ENCODE assay signal across 8 mouse cellular contexts in the genomic region with DNA sequence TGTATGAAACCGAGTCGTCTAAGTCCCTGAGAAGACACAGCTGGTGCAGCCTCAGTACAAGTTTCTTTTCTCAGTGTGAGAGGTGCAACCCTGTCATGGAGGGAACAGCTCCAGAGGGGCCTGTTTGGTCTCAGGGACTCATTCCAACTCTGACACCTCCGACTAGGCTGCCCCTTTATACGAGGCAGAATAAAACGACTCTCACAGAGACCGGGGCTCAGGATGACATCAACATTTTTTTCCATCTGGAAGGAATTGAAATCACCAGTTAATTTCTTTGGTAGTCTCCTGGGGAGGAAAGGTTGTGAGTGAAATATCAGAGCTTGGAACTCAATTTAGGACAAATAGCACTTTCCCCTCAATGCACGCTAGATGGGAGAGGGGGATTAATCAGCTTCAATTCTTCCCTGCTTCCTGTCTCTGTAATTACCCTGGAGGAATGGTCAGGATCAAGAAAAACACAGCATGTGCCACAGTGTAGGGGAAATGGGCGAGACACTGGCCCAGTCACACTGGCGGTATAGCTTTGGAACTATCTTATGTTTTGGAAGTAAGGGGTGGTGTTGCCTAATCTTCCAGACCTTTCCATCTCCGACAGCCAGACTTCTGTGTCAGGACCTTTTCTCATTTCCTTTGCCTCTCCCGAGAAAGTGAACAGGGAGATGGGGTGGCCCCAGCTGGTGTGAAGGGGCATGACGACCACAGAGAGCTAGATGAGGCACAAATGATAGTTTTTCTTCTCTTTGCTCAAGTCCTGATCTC. TPM values are rescaled to one million over a fixed set of nuclear protein-coding genes. Genes with fewer than 3 reads are reported as not detected.
DNase-seq lines count a peak whose midpoint lies in the region; ATAC-seq and TF ChIP-seq lines count a peak whose summit lies in the region.

No protein-coding gene starts in this region.

- no peaks in the 10 kb centered on the region for H3K36me3 ChIP-seq in hindbrain, embryonic 13.5 days
- no peaks in the 10 kb centered on the region for H3K36me3 ChIP-seq in hindbrain, embryonic 10.5 days
- H3K36me3 ChIP-seq in forebrain, embryonic 14.5 days (ENCODE audit: control insufficient read depth, insufficient read depth, low read length), result no peaks in the 10 kb centered on the region
- no peaks in the 10 kb centered on the region for H3K36me3 ChIP-seq in thymus, adult 2 months (ENCODE audit: control insufficient read depth, insufficient read depth, low read length)
- no peaks in the 10 kb centered on the region for H3K36me3 ChIP-seq in midbrain, embryonic 14.5 days (ENCODE audit: control insufficient read depth, insufficient read depth, low read length)

- TF ChIP-seq POLR2A in thymus, adult 2 months (IDR thresholded peaks at IDR 0.05; ENCODE audit: control insufficient read depth, extremely low read depth, insufficient read depth, low read length, poor library complexity), result no peak

- no peak overlapping the region for H3K4me3 ChIP-seq in hindbrain, embryonic 13.5 days
- H3K4me3 ChIP-seq in hindbrain, embryonic 10.5 days, result no peak overlapping the region
- no peak overlapping the region for H3K4me3 ChIP-seq in forebrain, embryonic 14.5 days (ENCODE audit: low read depth, low read length)
- H3K4me3 ChIP-seq in thymus, adult 2 months (ENCODE audit: control insufficient read depth, insufficient read depth, low read length), result no peak overlapping the region
- H3K4me3 ChIP-seq in midbrain, embryonic 14.5 days (replicated peaks; ENCODE audit: low read depth, low read length), result no peak overlapping the region

- H3K27me3 ChIP-seq in hindbrain, embryonic 13.5 days, result no peaks in the 10 kb centered on the region
- no peaks in the 10 kb centered on the region for H3K27me3 ChIP-seq in hindbrain, embryonic 10.5 days (ENCODE audit: insufficient read depth, poor library complexity, severe bottlenecking)
- H3K27me3 ChIP-seq in forebrain, embryonic 14.5 days (replicated peaks; ENCODE audit: control insufficient read depth, insufficient read depth, low read length), result no peaks in the 10 kb centered on the region
- no peaks in the 10 kb centered on the region for H3K27me3 ChIP-seq in thymus, adult 2 months (ENCODE audit: control insufficient read depth, insufficient read depth, low read length)
- no peaks in the 10 kb centered on the region for H3K27me3 ChIP-seq in midbrain, embryonic 14.5 days (ENCODE audit: control insufficient read depth, insufficient read depth, low read length)

- no peaks in the 10 kb centered on the region for H3K9me3 ChIP-seq in hindbrain, embryonic 13.5 days
- no peaks in the 10 kb centered on the region for H3K9me3 ChIP-seq in hindbrain, embryonic 10.5 days
- H3K9me3 ChIP-seq in forebrain, embryonic 14.5 days (replicated peaks; ENCODE audit: control insufficient read depth, low read length), result no peaks in the 10 kb centered on the region
- no peaks in the 10 kb centered on the region for H3K9me3 ChIP-seq in midbrain, embryonic 14.5 days (ENCODE audit: control insufficient read depth, low read length)

- H3K9ac ChIP-seq in hindbrain, embryonic 13.5 days, result no peak overlapping the region
- H3K9ac ChIP-seq in forebrain, embryonic 14.5 days (ENCODE audit: low read length), result no peak overlapping the region
- no peak overlapping the region for H3K9ac ChIP-seq in midbrain, embryonic 14.5 days (replicated peaks; ENCODE audit: low read length)

- TF ChIP-seq CTCF in thymus, adult 2 months (IDR thresholded peaks at IDR 0.05; ENCODE audit: borderline replicate concordance, control insufficient read depth, extremely low read depth, insufficient read depth, low read length, poor library complexity), result no peak

- H3K4me1 ChIP-seq in hindbrain, embryonic 13.5 days (replicated peaks), result peaks cover 14% of the 10 kb centered on the region; the same call in 1 of the 2 replicates
- peaks cover 13% of the 10 kb centered on the region for H3K4me1 ChIP-seq in hindbrain, embryonic 10.5 days (replicated peaks)
- peaks cover 4% of the 10 kb centered on the region; the same call in 1 of the 2 replicates for H3K4me1 ChIP-seq in forebrain, embryonic 14.5 days (ENCODE audit: control insufficient read depth, insufficient read depth, low read length)
- H3K4me1 ChIP-seq in thymus, adult 2 months (replicated peaks; ENCODE audit: control insufficient read depth, insufficient read depth, low read length), result peaks cover 2% of the 10 kb centered on the region; the same call in 1 of the 2 replicates
- H3K4me1 ChIP-seq in midbrain, embryonic 14.5 days (ENCODE audit: control insufficient read depth, insufficient read depth, low read length), result 0 out of 2 replicates have a peak, but pooled peaks cover 2% of the 10 kb centered on the region

- H3K4me2 ChIP-seq in hindbrain, embryonic 13.5 days, result no peak overlapping the region
- H3K4me2 ChIP-seq in forebrain, embryonic 14.5 days (ENCODE audit: low read length), result no peak overlapping the region
- H3K4me2 ChIP-seq in midbrain, embryonic 14.5 days (ENCODE audit: low read length), result no peak overlapping the region

- DNase-seq in hindbrain, embryonic 10.5 days (ENCODE audit: low spot score), result no peak
- DNase-seq in forebrain, embryonic 14.5 days (ENCODE audit: low spot score), result no peak
- DNase-seq in heart, postnatal 25 days (ENCODE audit: low spot score), result peak; percentile 51
- peak; percentile 44 for DNase-seq in lung, postnatal 25 days (ENCODE audit: low spot score)
- DNase-seq in thymus, adult 2 months, result no peak
- DNase-seq in cerebellum, postnatal 36 days, result no peak
- DNase-seq in midbrain, embryonic 14.5 days, result no peak

- WGBS in hindbrain, embryonic 13.5 days, result 53% methylated on average over 12 of the region's 12 CpGs
- 61% methylated on average over 12 of the region's 12 CpGs for WGBS in hindbrain, embryonic 10.5 days
- 31% methylated on average over 12 of the region's 12 CpGs for WGBS in forebrain, embryonic 14.5 days
- 87% methylated on average over 12 of the region's 12 CpGs for WGBS in thymus, adult 2 months
- 54% methylated on average over 12 of the region's 12 CpGs for WGBS in midbrain, embryonic 14.5 days

- intact Hi-C loops in heart, postnatal 25 days (cut with DNase I), result loop anchor here (10.0 kb wide), 1 partner anchor 51 kb away; no protein-coding TSS in a partner anchor

- ATAC-seq in hindbrain, embryonic 13.5 days (ENCODE audit: low FRiP score), result peak; percentile 46
- peak; percentile 40 for ATAC-seq in forebrain, embryonic 14.5 days
- no peak for ATAC-seq in midbrain, embryonic 14.5 days (ENCODE audit: low FRiP score, low TSS enrichment)

- no peak overlapping the region for H3K27ac ChIP-seq in hindbrain, embryonic 13.5 days
- no peak overlapping the region; the same call in 1 of the 2 replicates for H3K27ac ChIP-seq in hindbrain, embryonic 10.5 days
- peak overlapping the region; percentile 9; the same call in 1 of the 2 replicates for H3K27ac ChIP-seq in forebrain, embryonic 14.5 days (ENCODE audit: low read depth, low read length)
- no peak overlapping the region for H3K27ac ChIP-seq in thymus, adult 2 months (ENCODE audit: control insufficient read depth, insufficient read depth, low read length)
- H3K27ac ChIP-seq in midbrain, embryonic 14.5 days (replicated peaks; ENCODE audit: low read depth, low read length), result no peak overlapping the region

RNA-seq across cellular contexts. Expression of gene Nepro, which starts 28.1 kb away (rescaled TPM):
- 4.9 and 5.0 TPM in 2 replicates for polyA plus RNA-seq in hindbrain, embryonic 13.5 days (2015; fragmentation: Nextera tagmentation; extraction: Ambion mirVana)
- 8.8 and 14.9 TPM in 2 replicates for polyA plus RNA-seq in hindbrain, embryonic 10.5 days (2016; fragmentation: Nextera tagmentation; extraction: Ambion mirVana)
- 3.8 and 4.5 TPM in 2 replicates for polyA plus RNA-seq in forebrain, embryonic 14.5 days (2014; fragmentation: Nextera tagmentation; extraction: Ambion mirVana)
- total RNA-seq in heart, postnatal 25 days (2021), result 1 to 10 TPM; 3.5 to 4.2 TPM
- polyA plus RNA-seq in thymus, adult 2 months (2012; rRNA removed), result 6.8 and 7.9 TPM in 2 replicates
- 3.8 and 5.7 TPM in 2 replicates for polyA plus RNA-seq in midbrain, embryonic 14.5 days (2014; fragmentation: Nextera tagmentation; extraction: Ambion mirVana)

RNA-seq across cellular contexts. Expression of gene Gtpbp8, which starts 50.1 kb away (rescaled TPM):
- polyA plus RNA-seq in hindbrain, embryonic 13.5 days (2015; fragmentation: Nextera tagmentation; extraction: Ambion mirVana), result 37.8 and 40.2 TPM in 2 replicates
- 27.7 and 30.5 TPM in 2 replicates for polyA plus RNA-seq in hindbrain, embryonic 10.5 days (2016; fragmentation: Nextera tagmentation; extraction: Ambion mirVana)
- 38.0 and 45.5 TPM in 2 replicates for polyA plus RNA-seq in forebrain, embryonic 14.5 days (2014; fragmentation: Nextera tagmentation; extraction: Ambion mirVana)
- total RNA-seq in heart, postnatal 25 days (2021), result 10 to 100 TPM in 1 of 2 experiments, 1 to 10 TPM in 1; 9.8 to 13.0 TPM
- 5.1 and 5.4 TPM in 2 replicates for polyA plus RNA-seq in thymus, adult 2 months (2012; rRNA removed)
- 40.6 and 50.5 TPM in 2 replicates for polyA plus RNA-seq in midbrain, embryonic 14.5 days (2014; fragmentation: Nextera tagmentation; extraction: Ambion mirVana)

Comparison
In these comparisons a context has a peak if more than half of its experiments do, and no peak if none do; other contexts are left out.
1. DNase-seq: peak in heart, postnatal 25 days (single experiment) and lung, postnatal 25 days (single experiment); none in hindbrain, embryonic 10.5 days (single experiment), forebrain, embryonic 14.5 days (single experiment), thymus, adult 2 months (single experiment), cerebellum, postnatal 36 days (0 of 2) and midbrain, embryonic 14.5 days (single experiment).